Mouse (Mus musculus) spleen, adult 2 months (tissue): ENCODE results near the gene Gfod1.

ENCODE experiments used
- CTCF ChIP-seq: fragments of 200-500 bp; IDR thresholded peaks from 2 replicates; pipeline ENCODE4 v1.5.1; 2011; ENCODE audit warnings: mild to moderate bottlenecking, inconsistent platforms; ENCODE audit not compliant: insufficient read depth, insufficient read length, insufficient replicate concordance; ENCODE audit errors: extremely low read depth
- POLR2A ChIP-seq: fragments of 200-500 bp; IDR thresholded peaks from 2 replicates; pipeline ENCODE4 v1.6.1; 2011; ENCODE audit warnings: low read depth, low read length, inconsistent platforms

- TF ChIP-seq POLR2A: no peak
- TF ChIP-seq CTCF: no peak
Observed at GRCm38 (mm10) chr13:43292892-43293291, 11.1 kb downstream of the Gfod1 start.
